Comparison of ENCODE assay signal across 10 mouse cellular contexts in genomic region chr5:24262146-24262545, GRCm38 (mm10).
DNase-seq lines count a peak whose midpoint lies in the region; ATAC-seq and TF ChIP-seq lines count a peak whose summit lies in the region.
"Had no signal": no experiment of that assay in that cellular context is flagged by ENCODE, and none has a peak within 500 bp of the region (broad histone marks: within the 10 kb centered on the region; RNA-seq: fewer than 3 reads in every experiment).

No protein-coding gene starts in this region.

- H3K9ac ChIP-seq in kidney, embryonic 14.5 days (ENCODE audit: low read depth, low read length): no peak overlapping the region
- no peak overlapping the region for H3K9ac ChIP-seq in limb, embryonic 14.5 days (ENCODE audit: low read depth, low read length, severe bottlenecking)
- H3K9ac ChIP-seq in midbrain, embryonic 14.5 days (replicated peaks; ENCODE audit: low read length): no peak overlapping the region

- H3K4me2 ChIP-seq in kidney, embryonic 14.5 days (replicated peaks; ENCODE audit: low read depth, low read length): peak overlapping the region; percentile 15; the same call in 1 of the 2 replicates
- H3K4me2 ChIP-seq in limb, embryonic 14.5 days (replicated peaks; ENCODE audit: low read depth, low read length, severe bottlenecking): 0 out of 2 replicates have a peak overlapping the region, but pooled peaks have one; percentile 8
- no peak overlapping the region for H3K4me2 ChIP-seq in midbrain, embryonic 14.5 days (ENCODE audit: low read length)

- no peak overlapping the region for H3K4me3 ChIP-seq in kidney, embryonic 14.5 days (ENCODE audit: low read length)
- no peak overlapping the region for H3K4me3 ChIP-seq in limb, embryonic 14.5 days (replicated peaks; ENCODE audit: low read length)
- no peak overlapping the region for H3K4me3 ChIP-seq in midbrain, embryonic 14.5 days (replicated peaks; ENCODE audit: low read depth, low read length)
- H3K4me3 ChIP-seq: erythroblast, embryonic 14.5 days had no signal

- H3K9me3 ChIP-seq in kidney, embryonic 14.5 days (ENCODE audit: control insufficient read depth, low read length): no peaks in the 10 kb centered on the region
- no peaks in the 10 kb centered on the region for H3K9me3 ChIP-seq in limb, embryonic 14.5 days (ENCODE audit: control insufficient read depth, low read length)
- H3K9me3 ChIP-seq in midbrain, embryonic 14.5 days (ENCODE audit: control insufficient read depth, low read length): 0 out of 2 replicates have a peak, but pooled peaks cover 3% of the 10 kb centered on the region

- 0 out of 2 replicates have a peak, but pooled peaks have one; percentile 20 for ATAC-seq in kidney, embryonic 14.5 days (ENCODE audit: low FRiP score, low TSS enrichment)
- no peak for ATAC-seq in limb, embryonic 14.5 days (ENCODE audit: low FRiP score, low read depth)
- ATAC-seq in cerebellum, adult (ENCODE audit: insufficient number of reproducible peaks, low FRiP score, low TSS enrichment): no peak
- no peak for ATAC-seq in midbrain, embryonic 14.5 days (ENCODE audit: low FRiP score, low TSS enrichment)

- no peaks in the 10 kb centered on the region for H3K27me3 ChIP-seq in kidney, embryonic 14.5 days (ENCODE audit: control insufficient read depth, insufficient read depth, low read length)
- no peaks in the 10 kb centered on the region for H3K27me3 ChIP-seq in limb, embryonic 14.5 days (ENCODE audit: control insufficient read depth, insufficient read depth, low read length)
- H3K27me3 ChIP-seq in midbrain, embryonic 14.5 days (ENCODE audit: control insufficient read depth, insufficient read depth, low read length): no peaks in the 10 kb centered on the region

- no peak overlapping the region for H3K27ac ChIP-seq in kidney, embryonic 14.5 days (ENCODE audit: low read depth, low read length)
- H3K27ac ChIP-seq in limb, embryonic 14.5 days (replicated peaks; ENCODE audit: low read depth, low read length): no peak overlapping the region
- no peak overlapping the region for H3K27ac ChIP-seq in midbrain, embryonic 14.5 days (replicated peaks; ENCODE audit: low read depth, low read length)

- DNase-seq in kidney, postnatal 36 days: no peak
- DNase-seq in 416B (ENCODE audit: low read depth) (peak; percentile 68), ZHBTc4 (ENCODE audit: low read depth, low spot score) (peak; percentile 79)
- DNase-seq in limb, embryonic 14.5 days (ENCODE audit: low spot score): no peak
- no peak for DNase-seq in cerebellum, adult 18-20 months
- DNase-seq in midbrain, embryonic 14.5 days: no peak
- DNase-seq: kidney, adult 9 months had no signal

- no peak for TF ChIP-seq POLR2A in limb, embryonic 14.5 days (IDR thresholded peaks at IDR 0.05; ENCODE audit: borderline replicate concordance, extremely low read depth, insufficient read depth, insufficient read length)

- WGBS in kidney, embryonic 14.5 days: 6% methylated on average over 11 of the region's 11 CpGs
- WGBS in limb, embryonic 14.5 days: 5% methylated on average over 11 of the region's 11 CpGs
- 15% methylated on average over 11 of the region's 11 CpGs for WGBS in midbrain, embryonic 14.5 days

- H3K36me3 ChIP-seq in kidney, embryonic 14.5 days (ENCODE audit: control insufficient read depth, insufficient read depth, low read length): no peaks in the 10 kb centered on the region
- H3K36me3 ChIP-seq in limb, embryonic 14.5 days (ENCODE audit: control insufficient read depth, insufficient read depth, low read length): no peaks in the 10 kb centered on the region
- H3K36me3 ChIP-seq in midbrain, embryonic 14.5 days (ENCODE audit: control insufficient read depth, insufficient read depth, low read length): no peaks in the 10 kb centered on the region

- H3K4me1 ChIP-seq in kidney, embryonic 14.5 days (ENCODE audit: control insufficient read depth, insufficient read depth, low read length): peaks cover 4% of the 10 kb centered on the region; the same call in 1 of the 2 replicates
- peaks cover 6% of the 10 kb centered on the region; the same call in 1 of the 2 replicates for H3K4me1 ChIP-seq in limb, embryonic 14.5 days (ENCODE audit: control insufficient read depth, insufficient read depth, low read length)
- H3K4me1 ChIP-seq in midbrain, embryonic 14.5 days (ENCODE audit: control insufficient read depth, insufficient read depth, low read length): 0 out of 2 replicates have a peak, but pooled peaks cover 3% of the 10 kb centered on the region

Comparison
In these comparisons a context has a peak if more than half of its experiments do, and no peak if none do; other contexts are left out.
1. DNase-seq: peak in 416B (single experiment) and ZHBTc4 (single experiment); none in kidney, postnatal 36 days (0 of 2), limb, embryonic 14.5 days (single experiment), cerebellum, adult 18-20 months (0 of 2) and midbrain, embryonic 14.5 days (single experiment).